Mouse (Mus musculus) urinary bladder, adult 2 months (tissue): ENCODE data around the gene Sdk1. TPM values are rescaled to one million over a fixed set of nuclear protein-coding genes. Genes with fewer than 3 reads are reported as not detected.

Source experiments
- DNase-seq: peaks from one replicate; pipeline ENCODE4 v3.0.0; 2022; ENCODE audit warnings: low spot score
- polyA plus RNA-seq: library from polyadenylated mRNA; depleted of rRNA; stranded (reverse); fragments of >200 nt; gene quantifications from 2 replicates; pipeline ENCODE4 v1.2.3, GENCODE M21; 2012

Gene Sdk1
- polyA plus RNA-seq, 1 experiment = 3.8 TPM

DNA sequence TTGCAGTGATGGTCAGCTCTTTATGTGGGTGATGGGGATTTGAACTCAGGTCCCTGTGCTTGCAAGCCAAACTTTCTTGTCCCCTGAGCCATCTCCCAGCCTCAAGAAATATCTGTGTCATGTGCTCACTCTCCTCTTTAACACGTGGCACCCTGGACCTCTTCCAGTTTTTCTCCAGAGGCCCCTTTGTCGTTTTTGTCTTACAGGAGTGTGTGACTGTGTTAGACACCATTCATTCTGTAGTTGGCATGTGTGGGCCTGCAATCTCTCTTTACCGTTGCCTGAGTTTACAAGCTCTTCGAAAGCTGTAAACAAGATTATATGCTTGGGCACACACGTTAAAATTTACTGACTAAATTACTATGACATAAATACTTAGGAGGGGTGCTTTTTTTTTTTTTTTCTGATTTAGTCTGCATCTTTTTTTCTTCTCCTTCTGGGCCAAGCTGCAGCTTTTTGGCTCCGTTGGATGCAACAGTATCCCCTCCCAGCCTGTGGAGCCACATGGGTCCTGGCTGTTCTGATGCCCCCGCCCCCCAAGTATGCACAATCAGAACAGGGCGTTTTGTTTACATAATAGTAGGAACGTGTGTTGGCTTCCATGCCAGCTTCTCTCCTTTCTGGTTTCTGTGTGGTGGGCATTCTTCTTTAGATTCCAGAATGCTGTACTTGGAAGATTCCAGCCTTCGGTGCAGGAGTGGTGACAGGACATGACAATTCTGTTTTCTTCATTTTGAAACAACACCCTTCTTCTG is 527.6 kb downstream of the Sdk1 start:
- DNase-seq = no peak

DNA sequence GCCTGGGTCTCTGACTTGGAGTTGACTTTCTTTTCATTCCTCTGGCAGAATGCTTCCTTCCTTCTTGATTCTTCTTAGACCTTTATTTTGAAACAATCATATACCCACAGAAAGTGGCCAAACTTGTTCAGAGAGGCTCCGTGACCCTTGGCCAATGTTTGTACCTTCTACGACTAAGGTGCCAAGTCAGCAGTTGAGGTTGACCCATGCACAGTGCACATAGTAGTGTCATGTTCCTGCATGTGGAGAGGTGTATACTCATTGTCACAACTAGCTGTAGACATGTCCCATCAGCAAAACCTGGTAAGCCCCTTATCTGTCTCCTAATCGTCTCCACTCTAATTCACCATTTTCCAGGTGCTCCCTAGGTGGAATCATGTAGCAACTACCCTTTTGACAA is 530.2 kb downstream of the Sdk1 start:
- no peak for DNase-seq

DNA sequence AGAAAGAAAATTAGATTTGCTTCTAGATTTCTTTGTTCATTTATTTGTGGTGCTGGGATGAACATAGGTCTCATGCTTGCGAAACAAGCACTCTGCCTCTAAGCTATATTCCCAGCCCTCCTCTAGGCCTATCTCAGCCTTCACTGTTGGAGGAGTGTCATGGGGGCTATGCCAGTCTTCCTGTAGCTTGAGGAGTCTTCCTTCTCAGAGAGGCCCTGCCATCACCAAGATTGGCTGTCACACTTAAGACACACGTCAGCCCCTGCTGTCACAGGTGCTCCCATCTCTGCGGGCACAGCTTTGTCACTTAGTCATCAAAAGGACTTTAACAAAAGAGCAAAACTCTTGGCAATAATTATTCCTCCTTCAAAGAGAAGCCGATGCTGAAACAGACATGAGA is 536.9 kb downstream of the Sdk1 start:
- no peak for DNase-seq

DNA sequence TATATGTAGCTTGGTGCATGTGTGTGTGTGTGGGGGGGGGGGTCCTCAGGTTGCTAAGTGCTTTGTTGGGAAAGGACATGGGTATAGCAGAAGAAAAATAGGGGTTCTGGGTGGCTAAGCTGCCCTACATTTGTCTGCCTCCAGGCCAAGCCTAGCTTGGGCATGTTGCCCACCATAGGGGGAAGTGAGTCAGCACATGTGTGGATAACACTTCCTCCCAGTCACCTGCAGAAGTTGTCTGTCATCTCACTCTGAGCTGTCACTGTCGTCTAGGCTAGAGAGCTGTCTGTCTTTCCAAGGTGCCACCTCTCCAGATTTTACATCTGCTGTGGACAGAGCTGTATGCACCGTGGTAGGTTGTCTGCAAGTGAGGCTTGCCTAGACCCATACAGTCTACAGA is 539.9 kb downstream of the Sdk1 start:
- no peak for DNase-seq

DNA sequence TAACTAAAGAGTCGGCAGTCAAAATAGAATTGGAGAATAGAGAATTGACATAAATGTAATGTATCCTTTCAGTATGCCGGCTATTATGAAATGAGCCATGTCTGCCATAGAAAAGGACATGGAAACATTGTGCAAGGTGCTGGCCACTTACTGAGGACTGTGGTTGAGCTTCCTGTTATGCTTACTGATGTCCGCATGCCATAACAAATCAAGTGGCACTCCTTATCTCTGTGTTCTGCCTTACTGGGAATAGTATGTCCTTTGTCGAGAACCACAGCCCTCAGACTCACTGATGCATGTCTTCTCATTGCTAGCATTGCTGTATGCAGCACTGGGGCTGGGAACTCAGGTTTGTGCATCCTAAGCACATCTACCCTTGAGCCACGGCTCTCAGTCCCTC is 541.0 kb downstream of the Sdk1 start:
- DNase-seq = no peak

DNA sequence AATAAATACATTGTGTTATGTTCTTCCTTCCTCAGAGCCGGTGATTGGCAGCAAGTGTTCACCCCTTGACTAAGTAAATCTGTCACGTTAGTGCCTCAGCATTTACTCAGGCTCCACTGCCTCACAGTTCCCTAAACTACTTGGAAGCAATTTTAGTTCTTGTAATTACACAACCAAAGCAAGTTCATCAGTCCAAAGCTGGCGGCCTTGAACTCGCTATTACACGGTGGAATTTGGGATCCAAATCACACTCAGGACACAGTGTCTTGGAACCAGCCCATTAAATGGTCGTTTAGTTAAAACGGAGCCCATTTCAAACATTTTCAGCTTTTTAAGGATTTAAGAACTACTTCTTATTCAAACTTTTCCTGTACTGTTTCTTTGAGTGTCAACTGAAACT is 542.2 kb downstream of the Sdk1 start:
- no peak for DNase-seq

DNA sequence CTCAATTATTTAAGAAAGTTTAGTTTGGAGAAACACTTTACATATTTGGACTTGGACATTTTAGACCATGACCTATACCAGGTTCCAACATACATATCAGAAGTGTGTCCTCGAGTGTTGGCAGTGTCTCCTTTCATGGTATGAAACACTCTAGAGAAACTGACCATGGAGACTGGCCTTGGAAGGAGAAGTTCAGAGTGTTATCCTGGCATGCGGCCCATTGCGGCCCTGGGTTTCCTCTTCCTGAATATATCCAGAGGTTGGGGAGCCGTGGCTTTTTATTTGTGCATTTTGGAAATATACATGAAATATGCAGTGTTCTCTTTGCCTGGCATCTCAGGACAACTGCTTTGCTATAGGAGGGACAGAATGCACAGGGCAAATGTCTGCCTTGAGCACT is 552.6 kb downstream of the Sdk1 start:
- no peak for DNase-seq

DNA sequence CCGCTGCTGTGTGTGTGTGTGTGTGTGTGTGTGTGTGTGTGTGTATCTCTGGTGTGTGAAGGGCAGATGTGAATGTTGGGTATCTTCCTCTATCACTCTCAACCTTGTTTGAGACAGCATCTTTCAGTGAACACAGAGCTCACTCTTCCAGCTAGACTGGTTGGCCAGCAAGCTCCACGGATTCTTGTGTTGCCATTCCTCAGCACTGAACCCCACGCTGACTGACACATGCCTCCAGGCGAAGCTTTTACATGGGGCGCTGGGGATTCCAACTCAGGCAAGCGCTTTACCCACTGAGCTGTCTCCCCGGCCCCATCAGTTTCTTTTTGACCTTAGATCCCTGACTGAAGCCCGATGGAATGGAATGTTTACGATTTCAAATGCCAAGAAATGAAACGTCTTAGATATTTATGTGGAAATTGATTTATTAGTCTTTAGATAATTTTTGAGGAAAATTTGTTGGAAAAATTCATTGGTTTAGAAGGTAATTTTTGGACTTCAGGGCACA is 582.6 kb downstream of the Sdk1 start:
- DNase-seq = no peak

DNA sequence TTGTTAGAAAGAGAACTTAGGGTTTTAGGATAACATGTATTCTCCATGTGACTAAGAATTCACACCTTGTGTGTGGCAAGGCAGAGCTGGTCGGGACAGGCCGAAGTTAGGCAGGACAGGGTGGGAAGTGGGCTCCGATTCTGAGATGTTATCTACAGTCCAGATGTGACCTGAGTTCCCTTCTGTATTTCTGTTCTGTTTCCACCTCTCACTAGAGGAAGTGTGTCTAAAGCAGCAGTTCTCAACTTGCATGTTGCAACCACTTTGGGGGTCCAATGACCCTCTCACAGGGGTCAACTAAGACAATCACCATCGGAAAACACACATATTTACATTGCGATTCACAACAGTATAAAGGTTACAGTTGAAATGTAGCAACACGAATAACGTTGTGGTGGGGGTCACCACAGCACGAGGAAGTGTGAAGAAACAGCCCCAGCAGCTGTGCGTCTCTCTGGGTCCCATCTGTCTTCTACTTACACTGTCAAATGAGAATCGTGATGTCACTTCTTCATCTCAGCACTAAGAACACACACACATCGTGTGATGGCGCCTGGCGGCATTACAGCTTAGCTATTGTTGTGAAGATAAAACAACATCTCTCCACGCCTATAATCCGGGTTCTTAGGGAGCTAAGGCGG is 583.6 kb downstream of the Sdk1 start:
- no peak for DNase-seq

DNA sequence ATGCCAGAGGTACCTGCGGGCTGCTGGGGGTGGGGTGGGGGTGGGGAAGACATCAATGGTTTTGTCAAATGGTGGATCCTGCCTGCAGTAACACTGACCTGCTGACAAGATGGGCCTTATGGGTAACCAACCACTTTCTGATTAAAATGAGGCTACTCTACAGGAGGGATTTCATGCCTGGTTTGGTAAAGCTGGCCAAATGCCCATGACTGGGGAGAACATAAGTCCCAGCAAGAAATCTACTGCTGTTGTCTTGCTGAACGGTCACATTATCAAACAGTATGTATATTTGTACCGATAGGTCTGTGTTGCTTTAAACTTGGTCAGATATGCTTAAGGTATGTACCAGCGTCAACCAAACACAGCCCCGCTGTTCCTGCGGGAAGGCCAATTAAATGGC is 594.3 kb downstream of the Sdk1 start:
- no peak for DNase-seq

DNA sequence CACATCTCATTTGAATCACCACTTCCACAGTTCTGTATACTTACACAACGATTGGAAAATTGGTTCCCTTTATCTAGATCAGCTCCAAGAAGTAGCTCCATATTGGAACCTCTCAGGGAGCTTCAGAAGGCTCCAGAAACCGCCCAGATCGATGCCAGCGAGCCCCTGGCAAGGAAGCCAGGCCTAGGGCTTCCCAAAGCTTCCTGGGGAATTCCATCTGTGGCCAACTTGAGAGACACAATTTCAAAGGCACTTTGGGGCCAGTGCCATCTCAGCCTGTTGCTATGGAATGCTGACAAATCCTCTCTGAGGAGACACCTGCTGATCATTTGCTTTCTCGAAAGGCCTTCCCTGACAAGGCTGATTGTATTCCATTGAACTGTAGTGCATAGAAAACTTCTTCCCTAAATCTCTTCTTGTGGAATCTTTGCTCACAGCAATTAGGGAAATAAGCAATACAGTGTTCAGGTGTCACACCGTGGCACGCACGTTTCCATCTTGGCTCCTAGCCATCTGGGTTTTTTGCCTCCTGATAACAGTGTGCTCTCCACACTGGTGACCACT is 595.7 kb downstream of the Sdk1 start:
- no peak for DNase-seq

DNA sequence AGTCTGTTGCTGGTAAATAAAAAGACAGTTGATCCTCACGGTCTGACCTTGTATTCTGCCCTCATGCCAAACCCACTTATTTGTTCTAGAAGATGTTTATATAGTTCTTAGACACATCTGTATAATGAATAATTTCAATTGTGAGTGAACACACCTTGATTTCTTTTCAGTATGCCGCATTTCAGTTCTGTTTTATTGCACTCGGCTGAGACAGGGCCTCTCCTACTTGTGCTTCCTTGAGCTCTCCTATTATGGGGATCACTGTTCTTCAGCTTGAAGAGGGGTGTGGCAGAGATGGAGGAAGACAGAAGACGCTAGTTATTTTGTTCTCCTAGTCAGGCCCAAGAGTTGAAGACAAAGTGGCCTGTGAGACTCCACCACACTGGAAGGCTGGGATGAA is 603.4 kb downstream of the Sdk1 start:
- no peak for DNase-seq

DNA sequence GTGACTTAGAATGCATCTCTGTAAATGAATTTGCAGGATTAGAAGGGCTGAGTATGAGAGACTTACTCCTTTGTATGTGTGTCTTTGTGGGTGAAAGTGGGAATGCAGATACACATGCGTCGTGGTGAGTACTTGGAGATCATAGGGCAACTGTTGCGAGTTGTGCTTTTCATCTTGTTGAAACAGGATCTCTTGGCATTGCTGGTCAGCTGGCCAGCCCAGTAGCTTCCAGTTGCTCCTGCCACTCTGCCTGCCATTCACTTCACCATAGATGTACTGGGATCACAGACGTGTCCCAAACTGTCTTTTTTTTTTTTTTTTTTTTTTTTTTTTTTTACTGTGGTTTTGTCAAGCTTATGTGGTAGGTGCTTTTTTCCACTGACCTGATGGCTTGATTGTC is 606.4 kb downstream of the Sdk1 start:
- no peak for DNase-seq

DNA sequence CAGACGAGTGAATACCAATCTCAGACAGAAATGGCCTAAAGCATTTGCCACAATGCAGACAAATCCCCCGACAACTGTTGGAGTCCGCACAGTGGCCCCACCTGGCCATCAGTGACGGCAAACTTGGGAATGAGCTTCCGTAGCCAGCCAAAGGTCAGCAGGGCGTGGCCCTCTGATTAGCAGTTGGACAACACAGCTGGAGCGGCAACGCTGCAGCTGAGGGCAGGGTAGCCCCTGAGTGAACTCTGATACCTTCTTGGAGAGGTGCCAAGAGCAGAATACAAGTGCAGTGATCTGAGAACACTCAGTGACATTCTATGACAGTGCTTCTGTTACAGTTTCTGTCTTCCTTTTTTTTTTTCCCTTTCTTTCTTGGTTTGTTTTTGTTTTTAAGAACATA is 610.9 kb downstream of the Sdk1 start:
- no peak for DNase-seq

DNA sequence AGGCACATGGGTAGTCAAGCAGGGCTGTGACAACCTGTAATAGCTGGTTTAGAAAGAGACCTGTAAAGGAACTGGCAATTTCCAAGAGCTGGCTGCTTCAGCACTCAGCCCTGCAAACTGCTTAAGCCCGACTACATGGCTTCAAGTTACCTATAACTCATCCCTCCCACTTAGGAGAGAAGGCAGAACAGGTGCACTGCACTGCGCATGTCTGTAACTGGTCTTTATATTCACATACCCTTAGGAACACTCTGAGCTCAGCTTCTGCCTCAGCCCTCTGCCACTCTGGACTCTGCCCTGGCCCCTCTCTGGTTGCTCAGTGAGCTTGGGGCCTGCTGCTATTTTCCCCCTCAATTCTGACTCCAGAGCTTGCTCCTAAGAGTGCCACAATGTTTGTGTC is 615.2 kb downstream of the Sdk1 start:
- no peak for DNase-seq

DNA sequence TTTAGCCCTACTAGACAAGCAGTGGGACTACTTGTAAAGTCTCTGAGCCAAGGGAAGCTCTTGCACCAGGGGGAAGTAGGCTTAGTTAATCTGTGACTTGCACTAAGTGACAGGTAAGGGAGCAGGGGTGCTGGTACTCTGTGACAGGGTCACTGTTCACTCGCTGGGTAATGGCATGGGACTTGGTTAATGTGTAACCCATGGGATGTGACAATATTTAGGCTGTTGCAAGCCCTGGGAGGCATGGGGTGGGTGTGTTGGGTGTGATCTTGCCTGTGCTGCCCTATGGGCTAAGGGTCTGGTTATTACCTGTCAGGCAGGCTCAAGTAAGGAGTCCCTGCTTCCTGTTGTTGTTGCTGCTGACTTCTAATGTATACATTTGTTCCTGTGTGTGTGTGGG is 616.5 kb downstream of the Sdk1 start:
- DNase-seq = no peak

DNA sequence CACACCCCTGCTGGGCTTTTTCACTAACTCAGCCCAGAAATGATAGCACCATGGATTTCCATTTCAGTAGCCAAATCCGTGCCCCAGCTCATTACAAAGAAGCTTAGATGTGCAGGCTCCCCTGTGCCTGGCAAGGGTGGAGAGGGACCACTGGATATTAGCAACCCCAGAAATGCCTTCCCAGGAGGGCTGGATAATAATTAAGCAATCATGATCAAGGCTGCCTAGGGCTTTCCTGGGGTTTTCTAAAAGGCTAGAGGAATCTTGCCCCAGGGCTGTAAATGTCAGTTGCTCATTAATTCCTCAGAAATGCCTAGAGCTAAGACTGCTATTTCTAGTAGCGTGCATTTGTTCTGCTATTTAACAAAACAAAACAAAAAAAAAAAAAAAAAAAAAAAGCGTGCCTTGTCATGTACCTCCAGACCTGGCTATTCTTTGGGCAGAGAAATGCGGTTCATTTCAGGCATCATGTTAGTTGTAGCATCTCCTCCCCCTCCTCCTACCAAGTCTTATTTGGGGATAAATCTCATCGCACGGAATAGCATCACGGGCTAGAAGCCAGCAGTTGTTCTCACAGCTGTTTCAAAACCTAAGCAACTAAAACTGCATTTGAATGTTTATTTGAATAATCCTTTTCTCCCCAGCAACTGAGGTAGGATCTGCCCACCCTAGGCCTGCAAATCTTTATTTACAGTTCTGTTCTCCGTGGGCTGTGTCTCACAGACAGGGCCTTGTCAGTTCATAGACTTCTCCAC is 617.3 kb downstream of the Sdk1 start:
- DNase-seq = no peak

DNA sequence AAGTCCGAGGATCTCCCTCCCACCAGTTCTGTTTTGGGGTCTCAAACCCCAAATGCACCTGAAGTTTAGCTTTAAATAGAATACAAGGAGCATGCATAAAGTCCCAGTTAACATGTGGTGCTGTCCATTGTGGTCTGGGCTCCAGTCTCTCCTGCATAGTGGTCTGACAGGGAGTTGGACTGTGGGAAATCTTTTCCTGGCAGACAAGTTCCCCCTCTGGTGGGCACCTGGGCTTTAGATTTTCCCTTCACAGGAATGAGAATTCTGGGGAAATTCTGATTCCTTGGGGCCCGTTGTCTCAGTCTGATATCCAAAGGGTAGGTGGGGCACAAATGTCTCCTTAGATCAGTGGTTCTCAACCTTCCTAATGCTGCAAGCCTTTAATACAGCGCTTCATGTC is 624.8 kb downstream of the Sdk1 start:
- no peak for DNase-seq

DNA sequence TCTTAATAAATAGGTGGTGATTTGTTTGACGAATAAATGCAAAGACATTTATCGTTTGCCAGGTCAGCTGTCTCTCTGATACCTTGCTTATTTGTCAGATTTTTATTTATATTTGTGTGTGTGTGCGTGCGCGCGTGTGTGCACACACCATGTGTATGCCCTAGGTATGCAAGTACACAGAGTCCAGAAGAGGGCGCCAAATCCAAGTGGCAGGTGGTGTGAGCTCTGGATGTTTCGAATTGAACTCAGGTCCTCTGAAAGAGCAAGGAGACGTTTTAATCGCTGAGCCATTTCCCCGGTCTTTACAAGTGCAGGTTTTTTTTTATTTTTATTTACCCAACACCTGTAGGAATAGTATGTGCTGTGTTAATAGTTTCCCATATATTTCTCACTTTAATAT is 632.5 kb downstream of the Sdk1 start:
- DNase-seq = no peak

DNA sequence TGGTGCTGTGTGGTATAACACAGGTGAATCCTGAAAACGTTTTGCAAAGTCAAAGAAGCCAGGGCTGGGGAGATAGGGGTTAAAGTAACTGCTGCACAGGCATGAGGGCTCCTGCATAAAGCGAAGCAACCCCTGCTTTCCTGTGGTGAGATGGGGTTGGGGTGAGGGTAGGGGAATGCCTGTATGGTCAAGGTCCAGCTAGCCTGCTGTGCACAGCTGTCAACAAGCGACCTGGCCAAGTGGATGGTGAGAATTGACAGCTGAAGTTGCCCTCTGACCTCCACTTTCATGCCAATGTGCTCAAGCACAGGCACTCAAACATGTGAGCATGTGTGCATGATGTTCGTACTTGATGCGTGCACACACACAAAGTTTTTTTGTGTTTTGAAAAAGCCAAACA is 639.4 kb downstream of the Sdk1 start:
- DNase-seq = no peak

DNA sequence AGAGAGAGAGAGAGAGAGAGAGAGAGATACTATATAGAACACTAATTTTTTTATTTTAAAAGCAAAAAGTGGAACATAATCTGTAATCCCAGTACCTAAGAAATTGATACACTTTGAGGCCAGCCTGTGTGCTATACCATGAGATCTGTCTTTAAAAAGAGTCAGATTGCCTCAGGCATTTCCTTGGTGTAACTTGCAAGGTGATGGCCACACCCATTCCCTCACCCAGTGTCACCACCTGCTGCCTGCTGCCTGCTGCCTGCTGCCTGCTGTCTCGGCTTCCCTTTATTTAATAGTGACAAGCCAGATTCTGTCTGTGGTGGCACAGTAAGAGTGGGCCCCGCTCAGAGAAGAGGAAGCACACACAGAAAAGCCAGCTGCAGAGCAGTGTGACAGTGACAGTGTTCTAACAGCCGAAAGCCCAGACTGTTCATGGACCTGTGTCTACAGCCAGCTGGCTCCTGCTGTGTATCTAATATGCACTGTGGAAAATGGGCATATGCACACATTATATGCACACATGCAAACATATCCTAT is 642.9 kb downstream of the Sdk1 start:
- DNase-seq = no peak

DNA sequence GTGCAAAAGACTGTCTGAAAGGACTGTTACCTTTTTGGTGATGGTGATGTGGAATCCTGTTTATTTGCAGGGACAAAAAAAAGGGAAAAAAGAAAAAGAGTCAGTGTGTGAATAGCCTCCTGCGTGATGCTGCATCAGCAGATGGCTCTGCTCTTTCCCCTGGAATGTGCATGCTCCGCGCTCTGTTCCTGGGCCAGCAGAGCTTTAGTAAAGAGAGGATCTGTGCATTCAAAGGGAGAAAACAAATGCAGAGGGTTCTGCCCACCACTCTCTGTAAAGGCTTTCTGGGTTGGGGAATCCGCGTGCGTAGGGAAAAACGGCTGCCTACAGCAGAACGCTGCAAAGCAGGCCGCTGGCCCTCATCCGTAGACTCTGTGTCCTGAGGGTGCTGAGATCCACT is 644.7 kb downstream of the Sdk1 start:
- no peak for DNase-seq
